Mouse (Mus musculus) small intestine, adult 2 months (tissue): Measurements from ENCODE around the gene Snrpg.
"Not testable (repeated sequence)": the region's sequence is repeated elsewhere in the genome, so short reads cannot be mapped to it uniquely, and the experiment has no call there.

Experiments used
- CTCF ChIP-seq: fragments of 200-500 bp; IDR thresholded peaks from 2 replicates; pipeline ENCODE4 v1.5.1; 2012; ENCODE audit warnings: low read depth, mild to moderate bottlenecking, control low read depth, inconsistent platforms, low read length, moderate library complexity, mixed read lengths; ENCODE audit not compliant: insufficient replicate concordance, insufficient read length; ENCODE audit errors: extremely low read depth
- POLR2A ChIP-seq: fragments of 200-500 bp; IDR thresholded peaks from 2 replicates; pipeline ENCODE4 v1.6.1; 2012; ENCODE audit warnings: low read depth, mild to moderate bottlenecking, control low read depth, inconsistent platforms, low read length, moderate library complexity

DNA sequence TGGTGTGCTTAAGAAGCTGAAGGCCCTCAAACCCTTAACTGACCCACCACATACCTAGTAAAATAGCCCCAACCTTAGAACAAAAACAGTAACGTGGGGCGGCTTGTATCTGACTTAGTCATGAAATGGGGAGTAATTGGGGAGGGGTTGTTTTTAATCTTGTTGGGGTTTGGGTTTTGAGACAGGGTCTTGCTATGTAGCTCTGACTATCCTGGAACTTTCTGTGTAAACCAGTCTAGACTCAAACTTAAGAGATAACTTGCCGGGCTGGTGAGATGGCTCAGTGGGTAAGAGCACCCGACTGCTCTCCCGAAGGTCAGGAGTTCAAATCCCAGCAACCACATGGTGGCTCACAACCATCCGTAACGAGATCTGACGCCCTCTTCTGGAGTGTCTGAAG lies 9.0 kb downstream of the Snrpg start:
- not testable (repeated sequence) for TF ChIP-seq CTCF, POLR2A
